Mouse (Mus musculus): ENCODE data around the gene Nat8f1. TPM values are rescaled to one million over a fixed set of nuclear protein-coding genes. Genes with fewer than 3 reads are reported as not detected.
"Not testable (repeated sequence)": the region's sequence is repeated elsewhere in the genome, so short reads cannot be mapped to it uniquely, and the experiment has no call there.

The Nat8f1 gene
- polyA plus RNA-seq, 1 experiment from 2014 or later: 11.8 TPM

- ATAC-seq (ENCODE audit: insufficient read depth); H3K27ac ChIP-seq (replicated peaks); H3K4me1 ChIP-seq (replicated peaks); H3K36me3 ChIP-seq (replicated peaks); H3K9me3 ChIP-seq (replicated peaks); H3K4me3 ChIP-seq (replicated peaks); H3K9ac ChIP-seq; H3K27me3 ChIP-seq; H3K4me2 ChIP-seq: not testable (repeated sequence)
- WGBS (ENCODE audit: insufficient replicate concordance): 54% methylated on average over 3 of the region's 3 CpGs
These were observed 49.3 kb downstream of the Nat8f1 start for GRCm38 (mm10) chr6:85866166-85866565.

GRCm38 (mm10) chr6:85864900-85865639, 50.4 kb downstream of the Nat8f1 start:
- not testable (repeated sequence) for H3K27me3 ChIP-seq; H3K9ac ChIP-seq; ATAC-seq (ENCODE audit: insufficient read depth); H3K36me3 ChIP-seq (replicated peaks); H3K27ac ChIP-seq (replicated peaks); H3K9me3 ChIP-seq (replicated peaks); H3K4me1 ChIP-seq (replicated peaks); H3K4me2 ChIP-seq; H3K4me3 ChIP-seq (replicated peaks)
- WGBS (ENCODE audit: insufficient replicate concordance): 45% methylated on average over 6 of the region's 7 CpGs

GRCm38 (mm10) chr6:85863840-85864239, 51.6 kb downstream of the Nat8f1 start:
- Histone ChIP-seq H3K27ac (replicated peaks) (no peak overlapping the region), H3K27me3 (no peaks in the 10 kb centered on the region), H3K9ac (no peak overlapping the region), H3K36me3 (replicated peaks) (no peaks in the 10 kb centered on the region), H3K4me2 (no peak overlapping the region), H3K9me3 (replicated peaks) (no peaks in the 10 kb centered on the region), H3K4me3 (replicated peaks) (no peak overlapping the region), H3K4me1 (replicated peaks) (no peaks in the 10 kb centered on the region)
- WGBS (ENCODE audit: insufficient replicate concordance): 55% methylated on average over 2 of the region's 2 CpGs
- ATAC-seq (ENCODE audit: insufficient read depth): no peak

- Histone ChIP-seq H3K36me3 (replicated peaks) (no peaks in the 10 kb centered on the region), H3K4me3 (replicated peaks) (no peak overlapping the region), H3K27me3 (no peaks in the 10 kb centered on the region), H3K4me1 (replicated peaks) (no peaks in the 10 kb centered on the region), H3K9me3 (replicated peaks) (no peaks in the 10 kb centered on the region), H3K9ac (no peak overlapping the region), H3K27ac (replicated peaks) (no peak overlapping the region), H3K4me2 (no peak overlapping the region)
- 49% methylated on average over 2 of the region's 2 CpGs for WGBS (ENCODE audit: insufficient replicate concordance)
- no peak for ATAC-seq (ENCODE audit: insufficient read depth)
These were observed 52.4 kb downstream of the Nat8f1 start for GRCm38 (mm10) chr6:85863136-85863535.

GRCm38 (mm10) chr6:85862565-85862964, 52.9 kb downstream of the Nat8f1 start:
- no peak overlapping the region for H3K9ac ChIP-seq
- H3K4me2 ChIP-seq: no peak overlapping the region
- H3K4me3 ChIP-seq (replicated peaks): no peak overlapping the region
- H3K4me1 ChIP-seq (replicated peaks): no peaks in the 10 kb centered on the region
- no peak overlapping the region for H3K27ac ChIP-seq (replicated peaks)
- no peaks in the 10 kb centered on the region for H3K27me3 ChIP-seq
- no peak for ATAC-seq (ENCODE audit: insufficient read depth)
- no peaks in the 10 kb centered on the region for H3K36me3 ChIP-seq (replicated peaks)
- 52% methylated on average over 3 of the region's 3 CpGs for WGBS (ENCODE audit: insufficient replicate concordance)
- H3K9me3 ChIP-seq (replicated peaks): no peaks in the 10 kb centered on the region

- no peak overlapping the region for H3K9ac ChIP-seq
- no peaks in the 10 kb centered on the region for H3K27me3 ChIP-seq
- H3K9me3 ChIP-seq (replicated peaks): no peaks in the 10 kb centered on the region
- no peak overlapping the region for H3K27ac ChIP-seq (replicated peaks)
- no peak for ATAC-seq (ENCODE audit: insufficient read depth)
- H3K4me1 ChIP-seq (replicated peaks): no peaks in the 10 kb centered on the region
- no peak overlapping the region for H3K4me3 ChIP-seq (replicated peaks)
- no peaks in the 10 kb centered on the region for H3K36me3 ChIP-seq (replicated peaks)
- no peak overlapping the region for H3K4me2 ChIP-seq
- WGBS (ENCODE audit: insufficient replicate concordance): 53% methylated on average over 3 of the region's 3 CpGs
These were observed 54.2 kb downstream of the Nat8f1 start for GRCm38 (mm10) chr6:85861247-85861646.

Other genes starting within 250 kb of the Nat8f1 start
- not detected in 2 replicates for gene Nat8f7, start 202.5 kb downstream of the Nat8f1 start, polyA plus RNA-seq (2015; fragmentation: Nextera tagmentation; extraction: Ambion mirVana)
- gene Nat8f3, start 149.9 kb downstream of the Nat8f1 start, polyA plus RNA-seq (2015; fragmentation: Nextera tagmentation; extraction: Ambion mirVana): not detected in 2 replicates
- gene Nat8f6, start 94.7 kb downstream of the Nat8f1 start, polyA plus RNA-seq (2015; fragmentation: Nextera tagmentation; extraction: Ambion mirVana): not detected in 2 replicates
- gene Nat8f5, start 94.7 kb downstream of the Nat8f1 start, polyA plus RNA-seq (2015; fragmentation: Nextera tagmentation; extraction: Ambion mirVana): not detected in 2 replicates
- gene Nat8, start 83.6 kb downstream of the Nat8f1 start, polyA plus RNA-seq (2015; fragmentation: Nextera tagmentation; extraction: Ambion mirVana): 0.08 TPM in 1 of 2 replicates, not detected in the other
- not detected in 2 replicates for gene Nat8f2, start 46.5 kb downstream of the Nat8f1 start, polyA plus RNA-seq (2015; fragmentation: Nextera tagmentation; extraction: Ambion mirVana)
- gene Nat8f4, start 10.8 kb downstream of the Nat8f1 start, polyA plus RNA-seq (2015; fragmentation: Nextera tagmentation; extraction: Ambion mirVana): 1.3 and 1.7 TPM in 2 replicates
- 14.1 and 17.4 TPM in 2 replicates for gene Tprkb, start 3.8 kb downstream of the Nat8f1 start, polyA plus RNA-seq (2015; fragmentation: Nextera tagmentation; extraction: Ambion mirVana)
- gene Dusp11, start 46.0 kb upstream of the Nat8f1 start, polyA plus RNA-seq (2015; fragmentation: Nextera tagmentation; extraction: Ambion mirVana): 20.0 and 22.8 TPM in 2 replicates
- not detected in 2 replicates for gene Figla, start 100.5 kb upstream of the Nat8f1 start, polyA plus RNA-seq (2015; fragmentation: Nextera tagmentation; extraction: Ambion mirVana)
- 89.4 and 102 TPM in 2 replicates for gene Add2, start 113.0 kb upstream of the Nat8f1 start, polyA plus RNA-seq (2015; fragmentation: Nextera tagmentation; extraction: Ambion mirVana)

All from liver, embryonic 15.5 days (tissue).